Mouse (Mus musculus): ENCODE data around the gene Ccno. TPM values are rescaled to one million over a fixed set of nuclear protein-coding genes. Genes with fewer than 3 reads are reported as not detected.
"Not testable (repeated sequence)": the region's sequence is repeated elsewhere in the genome, so short reads cannot be mapped to it uniquely, and the experiment has no call there.

Ccno gene
- total RNA-seq, 1 experiment: 10.8 TPM

- no peak overlapping the region for H3K9ac ChIP-seq (ENCODE audit: insufficient read depth, low read depth, low read length, poor library complexity, severe bottlenecking)
- no peak overlapping the region for H3K27ac ChIP-seq (ENCODE audit: insufficient read depth, low read depth, low read length, poor library complexity, severe bottlenecking)
- no peak for TF ChIP-seq MAFK (IDR thresholded peaks at IDR 0.05; ENCODE audit: insufficient read depth, low read depth, low read length)
- TF ChIP-seq ZC3H11A (IDR thresholded peaks at IDR 0.05; ENCODE audit: borderline replicate concordance, low read depth, low read length): no peak
- no peak for TF ChIP-seq CHD2 (IDR thresholded peaks at IDR 0.05; ENCODE audit: low read depth, low read length)
- TF ChIP-seq ZNF384 (IDR thresholded peaks at IDR 0.05; ENCODE audit: low read depth, low read length): no peak
- no peak for TF ChIP-seq HCFC1 (IDR thresholded peaks at IDR 0.05; ENCODE audit: borderline replicate concordance, insufficient read depth, low read length)
- H3K4me1 ChIP-seq (ENCODE audit: control insufficient read depth in 2 of 2, insufficient read depth in 2 of 2, low read length in 2 of 2, poor library complexity in 1 of 2): no peaks in the 10 kb centered on the region
- no peak for DNase-seq (ENCODE audit: low read depth, low spot score)
- H3K9me3 ChIP-seq (ENCODE audit: control insufficient read depth, insufficient read depth, low read depth, low read length): no peaks in the 10 kb centered on the region
- in situ Hi-C loops (cut with MboI; ENCODE audit: low sequenced_read_pairs in 2 of 2, unreplicated experiment in 2 of 2): no loop called here
- no peak overlapping the region for H3K4me3 ChIP-seq (ENCODE audit: insufficient read depth in 1 of 2, low read depth in 1 of 2, low read length in 2 of 2, poor library complexity in 1 of 2, severe bottlenecking in 1 of 2)
- no peaks in the 10 kb centered on the region for H3K36me3 ChIP-seq (ENCODE audit: control insufficient read depth, insufficient read depth, low read length, poor library complexity, severe bottlenecking)
Measured at GRCm38 (mm10) chr13:113000576-113001318, 13.1 kb downstream of the Ccno start.

GRCm38 (mm10) chr13:113012683-113013082 is 25.1 kb downstream of the Ccno start:
- in situ Hi-C loops (cut with MboI; ENCODE audit: low sequenced_read_pairs in 2 of 2, unreplicated experiment in 2 of 2): no loop called here
- no peak for DNase-seq (ENCODE audit: low read depth, low spot score)
- H3K9ac ChIP-seq (ENCODE audit: insufficient read depth, low read depth, low read length, poor library complexity, severe bottlenecking): no peak overlapping the region
- no peak overlapping the region for H3K27ac ChIP-seq (ENCODE audit: insufficient read depth, low read depth, low read length, poor library complexity, severe bottlenecking)
- no peak overlapping the region for H3K4me3 ChIP-seq (ENCODE audit: insufficient read depth in 1 of 2, low read depth in 1 of 2, low read length in 2 of 2, poor library complexity in 1 of 2, severe bottlenecking in 1 of 2)
- no peaks in the 10 kb centered on the region for H3K9me3 ChIP-seq (ENCODE audit: control insufficient read depth, insufficient read depth, low read depth, low read length)
- H3K4me1 ChIP-seq (ENCODE audit: control insufficient read depth in 2 of 2, insufficient read depth in 2 of 2, low read length in 2 of 2, poor library complexity in 1 of 2): peaks cover 0 to 5% of the 10 kb centered on the region in 2 experiments; a peak in 1 of 4 replicates
- TF ChIP-seq ZC3H11A (IDR thresholded peaks at IDR 0.05; ENCODE audit: borderline replicate concordance, low read depth, low read length): no peak
- TF ChIP-seq ZNF384 (IDR thresholded peaks at IDR 0.05; ENCODE audit: low read depth, low read length): no peak
- no peak for TF ChIP-seq MAFK (IDR thresholded peaks at IDR 0.05; ENCODE audit: insufficient read depth, low read depth, low read length)
- TF ChIP-seq CHD2 (IDR thresholded peaks at IDR 0.05; ENCODE audit: low read depth, low read length): no peak
- TF ChIP-seq HCFC1 (IDR thresholded peaks at IDR 0.05; ENCODE audit: borderline replicate concordance, insufficient read depth, low read length): no peak
- no peaks in the 10 kb centered on the region for H3K36me3 ChIP-seq (ENCODE audit: control insufficient read depth, insufficient read depth, low read length, poor library complexity, severe bottlenecking)

- DNase-seq (ENCODE audit: low read depth, low spot score); H3K4me3 ChIP-seq (ENCODE audit: insufficient read depth in 1 of 2, low read depth in 1 of 2, low read length in 2 of 2, poor library complexity in 1 of 2, severe bottlenecking in 1 of 2); H3K27ac ChIP-seq (ENCODE audit: insufficient read depth, low read depth, low read length, poor library complexity, severe bottlenecking); H3K4me1 ChIP-seq (ENCODE audit: control insufficient read depth in 2 of 2, insufficient read depth in 2 of 2, low read length in 2 of 2, poor library complexity in 1 of 2); H3K36me3 ChIP-seq (ENCODE audit: control insufficient read depth, insufficient read depth, low read length, poor library complexity, severe bottlenecking); in situ Hi-C loops (cut with MboI; ENCODE audit: low sequenced_read_pairs in 2 of 2, unreplicated experiment in 2 of 2); H3K9me3 ChIP-seq (ENCODE audit: control insufficient read depth, insufficient read depth, low read depth, low read length); H3K9ac ChIP-seq (ENCODE audit: insufficient read depth, low read depth, low read length, poor library complexity, severe bottlenecking): not testable (repeated sequence)
Measured at GRCm38 (mm10) chr13:113013174-113013953, 25.8 kb downstream of the Ccno start.

- H3K4me3 ChIP-seq (ENCODE audit: insufficient read depth in 1 of 2, low read depth in 1 of 2, low read length in 2 of 2, poor library complexity in 1 of 2, severe bottlenecking in 1 of 2): no peak overlapping the region
- no peaks in the 10 kb centered on the region for H3K36me3 ChIP-seq (ENCODE audit: control insufficient read depth, insufficient read depth, low read length, poor library complexity, severe bottlenecking)
- in situ Hi-C loops (cut with MboI; ENCODE audit: low sequenced_read_pairs in 2 of 2, unreplicated experiment in 2 of 2): no loop called here
- no peak for DNase-seq (ENCODE audit: low read depth, low spot score)
- H3K4me1 ChIP-seq (ENCODE audit: control insufficient read depth in 2 of 2, insufficient read depth in 2 of 2, low read length in 2 of 2, poor library complexity in 1 of 2): no peaks in the 10 kb centered on the region
- TF ChIP-seq ZC3H11A (IDR thresholded peaks at IDR 0.05; ENCODE audit: borderline replicate concordance, low read depth, low read length): no peak
- TF ChIP-seq MAFK (IDR thresholded peaks at IDR 0.05; ENCODE audit: insufficient read depth, low read depth, low read length): no peak
- TF ChIP-seq ZNF384 (IDR thresholded peaks at IDR 0.05; ENCODE audit: low read depth, low read length): no peak
- no peak for TF ChIP-seq HCFC1 (IDR thresholded peaks at IDR 0.05; ENCODE audit: borderline replicate concordance, insufficient read depth, low read length)
- no peak for TF ChIP-seq CHD2 (IDR thresholded peaks at IDR 0.05; ENCODE audit: low read depth, low read length)
- no peak overlapping the region for H3K27ac ChIP-seq (ENCODE audit: insufficient read depth, low read depth, low read length, poor library complexity, severe bottlenecking)
- no peaks in the 10 kb centered on the region for H3K9me3 ChIP-seq (ENCODE audit: control insufficient read depth, insufficient read depth, low read depth, low read length)
- no peak overlapping the region for H3K9ac ChIP-seq (ENCODE audit: insufficient read depth, low read depth, low read length, poor library complexity, severe bottlenecking)
Measured at GRCm38 (mm10) chr13:113021521-113021920, 33.9 kb downstream of the Ccno start.

Data from ES-E14 (cell line).